Mouse (Mus musculus) stomach, postnatal 0 days (tissue): ENCODE measurements around the gene Clec9a. TPM values are rescaled to one million over a fixed set of nuclear protein-coding genes. Genes with fewer than 3 reads are reported as not detected.

Experiments used
- ATAC-seq: fragments of 200-750 bp; cut with Nextera tagmentation; 2 replicates; pipeline ENCODE4 v1.8.0; 2017; ENCODE audit not compliant: low FRiP score, low TSS enrichment
- DNase-seq: peaks from one replicate; pipeline ENCODE4 v3.0.0-alpha.2; 2016; ENCODE audit warnings: low spot score
- H3K27ac ChIP-seq: fragments of 300-500 bp; sonication (generic); replicated peaks from 2 replicates; pipeline ENCODE4 v1.5.1; 2014; ENCODE audit warnings: mild to moderate bottlenecking, control low read depth
- H3K27me3 ChIP-seq: fragments of 300-500 bp; sonication (generic); 2 replicates; pipeline ENCODE4 v1.6.1; 2014; ENCODE audit warnings: low read length; ENCODE audit not compliant: control insufficient read depth, insufficient read depth
- H3K36me3 ChIP-seq: fragments of 300-500 bp; sonication (generic); 2 replicates; pipeline ENCODE4 v1.6.1; 2014; ENCODE audit warnings: low read length, mixed read lengths; ENCODE audit not compliant: control insufficient read depth, insufficient read depth
- H3K4me1 ChIP-seq: fragments of 300-500 bp; sonication (generic); replicated peaks from 2 replicates; pipeline ENCODE4 v1.6.1; 2014; ENCODE audit warnings: antibody characterized with exemption; ENCODE audit not compliant: control insufficient read depth, insufficient read depth
- H3K4me2 ChIP-seq: fragments of 300-500 bp; sonication (generic); replicated peaks from 2 replicates; pipeline ENCODE4 v1.6.1; 2014; ENCODE audit warnings: low read depth, mild to moderate bottlenecking, control low read depth, moderate library complexity
- H3K4me3 ChIP-seq: fragments of 300-500 bp; sonication (generic); 2 replicates; pipeline ENCODE4 v1.5.1; 2014; ENCODE audit warnings: low read depth, low read length, control low read depth
- H3K9ac ChIP-seq: fragments of 300-500 bp; sonication (generic); 2 replicates; pipeline ENCODE4 v1.6.1; 2014; ENCODE audit warnings: mild to moderate bottlenecking, low read length, control low read depth, mixed read lengths
- H3K9me3 ChIP-seq: fragments of 300-500 bp; sonication (generic); 2 replicates; pipeline ENCODE4 v1.6.1; 2016; ENCODE audit warnings: low read length; ENCODE audit not compliant: control insufficient read depth
- CTCF ChIP-seq: IDR thresholded peaks from 2 replicates; pipeline ENCODE4 v1.5.1; 2016; ENCODE audit warnings: antibody characterized with exemption, low read depth, mild to moderate bottlenecking, moderate library complexity
- EP300 ChIP-seq: optimal IDR thresholded peaks from 2 replicates; pipeline ENCODE3; 2016; ENCODE audit warnings: antibody characterized with exemption
- WGBS: fragments of 180-500 bp; shearing (Covaris S2); extraction: QIAGEN DNeasy Blood & Tissue Kit; methylation state at CpG from one replicate; pipeline ENCODE4 v1.1.7; 2014; 5-methylcytosine and 5-hydroxymethylcytosine counted together
- polyA plus RNA-seq: library from polyadenylated mRNA; unstranded; fragments of >200 nt; fragmentation: Nextera tagmentation; extraction: Ambion mirVana; gene quantifications from 2 replicates; pipeline ENCODE4 v1.2.1, GENCODE M21; 2015

Gene Clec9a
- polyA plus RNA-seq, 1 experiment from 2014 or later: 0.05 TPM

GRCm38 (mm10) chr6:129451411-129452039, 42.9 kb downstream of the Clec9a start, which contains the start of gene Clec1a:
Gene Clec1a (minus strand): TSS chr6:129452000.
- WGBS: 53% methylated on average over 13 of the region's 13 CpGs
- no peaks in the 10 kb centered on the region for H3K27me3 ChIP-seq
- H3K9ac ChIP-seq: no peak within 1 kb of the TSS
- TF ChIP-seq CTCF: no peak
- no peak for TF ChIP-seq EP300
- H3K4me1 ChIP-seq: no peaks in the 10 kb centered on the region
- ATAC-seq (no peak), DNase-seq (no peak)
- H3K36me3 ChIP-seq: no peaks in the 10 kb centered on the region
- H3K4me3 ChIP-seq: no peak within 1 kb of the TSS; the same call in 1 of the 2 replicates
- H3K27ac ChIP-seq: no peak within 1 kb of the TSS
- no peaks in the 10 kb centered on the region for H3K9me3 ChIP-seq
- H3K4me2 ChIP-seq: no peak within 1 kb of the TSS; the same call in 1 of the 2 replicates

GRCm38 (mm10) chr6:129471386-129471785, 62.7 kb downstream of the Clec9a start:
- Histone ChIP-seq H3K27me3 (no peaks in the 10 kb centered on the region), H3K36me3 (no peaks in the 10 kb centered on the region), H3K9me3 (no peaks in the 10 kb centered on the region), H3K9ac (no peak overlapping the region), H3K4me2 (no peak overlapping the region), H3K4me3 (no peak overlapping the region), H3K4me1 (no peaks in the 10 kb centered on the region), H3K27ac (no peak overlapping the region)
- no peak for TF ChIP-seq CTCF
- no peak for TF ChIP-seq EP300
- DNase-seq (no peak), ATAC-seq (no peak)
- 85% methylated on average over 6 of the region's 6 CpGs for WGBS

DNA sequence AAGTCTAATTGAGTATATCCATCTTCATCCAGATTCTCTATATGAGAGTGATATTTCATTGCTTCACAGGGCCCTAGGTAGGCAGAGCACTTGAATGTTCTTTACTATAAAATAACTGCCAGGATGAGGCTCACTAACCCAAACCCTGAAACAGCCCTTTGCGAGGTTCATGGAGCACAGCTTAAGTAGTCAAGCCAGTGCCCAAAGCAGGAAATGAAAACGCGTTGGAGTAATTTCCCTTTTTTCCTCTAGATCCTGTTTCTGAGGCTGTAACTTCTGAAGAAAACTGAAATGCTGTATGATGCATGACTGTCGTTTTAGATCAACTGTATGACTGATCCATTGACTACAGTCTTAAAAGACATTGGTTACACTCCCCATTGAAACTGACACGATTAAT, 64.0 kb downstream of the Clec9a start:
- no peak overlapping the region for H3K4me3 ChIP-seq
- H3K9me3 ChIP-seq: no peaks in the 10 kb centered on the region
- 84% methylated on average over 5 of the region's 5 CpGs for WGBS
- H3K9ac ChIP-seq: no peak overlapping the region
- TF ChIP-seq EP300 (no peak), CTCF (no peak)
- no peaks in the 10 kb centered on the region for H3K27me3 ChIP-seq
- no peak overlapping the region for H3K27ac ChIP-seq
- ATAC-seq (no peak), DNase-seq (no peak)
- no peaks in the 10 kb centered on the region for H3K4me1 ChIP-seq
- no peaks in the 10 kb centered on the region for H3K36me3 ChIP-seq
- H3K4me2 ChIP-seq: no peak overlapping the region

Other genes starting within 250 kb of the Clec9a start
- 0.42 and 0.87 TPM in 2 replicates for gene Clec2d, start 228.2 kb upstream of the Clec9a start, polyA plus RNA-seq
- gene Cd69, start 133.4 kb upstream of the Clec9a start, polyA plus RNA-seq: 0.15 and 0.18 TPM in 2 replicates
- not detected in 2 replicates for gene 4922502D21Rik, start 77.1 kb upstream of the Clec9a start, polyA plus RNA-seq
- 0.40 and 0.61 TPM in 2 replicates for gene Clec12a, start 66.2 kb upstream of the Clec9a start, polyA plus RNA-seq
- 0.07 TPM in 1 of 2 replicates, not detected in the other for gene Clec12b, start 23.0 kb upstream of the Clec9a start, polyA plus RNA-seq
- gene Clec1b, start 11.6 kb upstream of the Clec9a start, polyA plus RNA-seq: 0.08 and 0.18 TPM in 2 replicates
- 0.85 and 1.2 TPM in 2 replicates for gene Clec1a, start 43.1 kb downstream of the Clec9a start, polyA plus RNA-seq
- gene Olr1, start 98.3 kb downstream of the Clec9a start, polyA plus RNA-seq: 0.08 and 0.22 TPM in 2 replicates
- 0.04 and 0.11 TPM in 2 replicates for gene Tmem52b, start 103.7 kb downstream of the Clec9a start, polyA plus RNA-seq
- 45.7 and 46.8 TPM in 2 replicates for gene Gabarapl1, start 124.3 kb downstream of the Clec9a start, polyA plus RNA-seq
- not detected in 2 replicates for gene Klre1, start 169.0 kb downstream of the Clec9a start, polyA plus RNA-seq
- gene Klrd1, start 182.9 kb downstream of the Clec9a start, polyA plus RNA-seq: 0.27 and 0.53 TPM in 2 replicates
- 0.15 and 0.21 TPM in 2 replicates for gene Klrk1, start 215.0 kb downstream of the Clec9a start, polyA plus RNA-seq
- gene Klrc3, start 234.5 kb downstream of the Clec9a start, polyA plus RNA-seq: not detected in 2 replicates